Mouse (Mus musculus): Measurements from ENCODE around the gene 2900026A02Rik. TPM values are rescaled to one million over a fixed set of nuclear protein-coding genes. Genes with fewer than 3 reads are reported as not detected.

The 2900026A02Rik gene
- polyA plus RNA-seq, 1 experiment from 2014 or later, result 11.9 TPM

GRCm38 (mm10) chr5:113193762-113194161, 27.3 kb downstream of the 2900026A02Rik start:
- H3K36me3 ChIP-seq, result no peaks in the 10 kb centered on the region
- H3K4me3 ChIP-seq, result no peak overlapping the region
- H3K4me1 ChIP-seq, result no peaks in the 10 kb centered on the region
- no peak overlapping the region for H3K9ac ChIP-seq
- H3K27me3 ChIP-seq, result no peaks in the 10 kb centered on the region
- H3K27ac ChIP-seq, result no peak overlapping the region
- no peak overlapping the region for H3K4me2 ChIP-seq
- WGBS, result 85% methylated on average over 18 of the region's 18 CpGs
- no peak for ATAC-seq (ENCODE audit: borderline replicate concordance, extremely low read depth, low FRiP score, low TSS enrichment)
- no peaks in the 10 kb centered on the region for H3K9me3 ChIP-seq

- H3K27me3 ChIP-seq, result no peaks in the 10 kb centered on the region
- no peak overlapping the region for H3K4me3 ChIP-seq
- H3K36me3 ChIP-seq, result no peaks in the 10 kb centered on the region
- H3K9me3 ChIP-seq, result no peaks in the 10 kb centered on the region
- no peak overlapping the region for H3K4me2 ChIP-seq
- WGBS, result 77% methylated on average over 14 of the region's 14 CpGs
- no peak overlapping the region for H3K27ac ChIP-seq
- H3K4me1 ChIP-seq, result no peaks in the 10 kb centered on the region
- H3K9ac ChIP-seq, result no peak overlapping the region
- no peak for ATAC-seq (ENCODE audit: borderline replicate concordance, extremely low read depth, low FRiP score, low TSS enrichment)
Observed at GRCm38 (mm10) chr5:113191901-113192300, 29.1 kb downstream of the 2900026A02Rik start.

GRCm38 (mm10) chr5:113190558-113190957, 30.5 kb downstream of the 2900026A02Rik start:
- no peak overlapping the region for H3K27ac ChIP-seq
- WGBS, result 46% methylated on average over 14 of the region's 14 CpGs
- no peaks in the 10 kb centered on the region for H3K27me3 ChIP-seq
- ATAC-seq (ENCODE audit: borderline replicate concordance, extremely low read depth, low FRiP score, low TSS enrichment), result 0 out of 2 replicates have a peak, but pooled peaks have one; percentile 21
- no peaks in the 10 kb centered on the region for H3K9me3 ChIP-seq
- H3K9ac ChIP-seq, result no peak overlapping the region
- no peaks in the 10 kb centered on the region for H3K36me3 ChIP-seq
- no peak overlapping the region for H3K4me3 ChIP-seq
- H3K4me2 ChIP-seq, result no peak overlapping the region
- H3K4me1 ChIP-seq, result no peaks in the 10 kb centered on the region

GRCm38 (mm10) chr5:113181441-113181840, 39.6 kb downstream of the 2900026A02Rik start:
- H3K4me1 ChIP-seq, result peaks cover 27% of the 10 kb centered on the region
- peak overlapping the region; percentile 93 for H3K27ac ChIP-seq
- H3K36me3 ChIP-seq, result no peaks in the 10 kb centered on the region
- H3K27me3 ChIP-seq, result no peaks in the 10 kb centered on the region
- H3K9ac ChIP-seq, result no peak overlapping the region
- no peak overlapping the region for H3K4me2 ChIP-seq
- no peaks in the 10 kb centered on the region for H3K9me3 ChIP-seq
- 28% methylated on average over 6 of the region's 6 CpGs for WGBS
- H3K4me3 ChIP-seq, result no peak overlapping the region
- ATAC-seq (ENCODE audit: borderline replicate concordance, extremely low read depth, low FRiP score, low TSS enrichment), result no peak

- 73% methylated on average over 15 of the region's 15 CpGs for WGBS
- no peaks in the 10 kb centered on the region for H3K27me3 ChIP-seq
- peak overlapping the region; percentile 93 for H3K27ac ChIP-seq
- H3K4me3 ChIP-seq, result peak overlapping the region; percentile 27
- H3K4me1 ChIP-seq, result peaks cover 27% of the 10 kb centered on the region
- peak overlapping the region; percentile 66 for H3K4me2 ChIP-seq
- H3K9ac ChIP-seq, result peak overlapping the region; percentile 27; the same call in 1 of the 2 replicates
- no peaks in the 10 kb centered on the region for H3K36me3 ChIP-seq
- no peaks in the 10 kb centered on the region for H3K9me3 ChIP-seq
- ATAC-seq (ENCODE audit: borderline replicate concordance, extremely low read depth, low FRiP score, low TSS enrichment), result no peak
Observed at GRCm38 (mm10) chr5:113180755-113181154, 40.3 kb downstream of the 2900026A02Rik start.

- peak overlapping the region; percentile 27 for H3K4me3 ChIP-seq
- H3K4me2 ChIP-seq, result peak overlapping the region; percentile 66
- ATAC-seq (ENCODE audit: borderline replicate concordance, extremely low read depth, low FRiP score, low TSS enrichment), result peak; percentile 74
- H3K27me3 ChIP-seq, result no peaks in the 10 kb centered on the region
- no peaks in the 10 kb centered on the region for H3K9me3 ChIP-seq
- peak overlapping the region; percentile 31 for H3K9ac ChIP-seq
- peak overlapping the region; percentile 93 for H3K27ac ChIP-seq
- 2% methylated on average over 27 of the region's 30 CpGs for WGBS
- H3K4me1 ChIP-seq, result peaks cover 27% of the 10 kb centered on the region
- no peaks in the 10 kb centered on the region for H3K36me3 ChIP-seq
Observed at GRCm38 (mm10) chr5:113179843-113180682, 41.0 kb downstream of the 2900026A02Rik start.

- H3K4me2 ChIP-seq, result peak overlapping the region; percentile 66
- peak overlapping the region; percentile 93 for H3K27ac ChIP-seq
- WGBS, result 5% methylated on average over 7 of the region's 9 CpGs
- H3K9ac ChIP-seq, result peak overlapping the region; percentile 31; the same call in 1 of the 2 replicates
- H3K27me3 ChIP-seq, result no peaks in the 10 kb centered on the region
- H3K4me3 ChIP-seq, result peak overlapping the region; percentile 27
- H3K4me1 ChIP-seq, result peaks cover 27% of the 10 kb centered on the region
- H3K36me3 ChIP-seq, result no peaks in the 10 kb centered on the region
- H3K9me3 ChIP-seq, result no peaks in the 10 kb centered on the region
- ATAC-seq (ENCODE audit: borderline replicate concordance, extremely low read depth, low FRiP score, low TSS enrichment), result no peak
Observed at GRCm38 (mm10) chr5:113179451-113179842, 41.6 kb downstream of the 2900026A02Rik start.

- H3K36me3 ChIP-seq, result no peaks in the 10 kb centered on the region
- H3K9me3 ChIP-seq, result no peaks in the 10 kb centered on the region
- no peak overlapping the region for H3K4me2 ChIP-seq
- peaks cover 18% of the 10 kb centered on the region for H3K4me1 ChIP-seq
- H3K27me3 ChIP-seq, result no peaks in the 10 kb centered on the region
- ATAC-seq (ENCODE audit: borderline replicate concordance, extremely low read depth, low FRiP score, low TSS enrichment), result no peak
- WGBS, result 85% methylated on average over 10 of the region's 10 CpGs
- H3K4me3 ChIP-seq, result no peak overlapping the region
- no peak overlapping the region for H3K27ac ChIP-seq
- H3K9ac ChIP-seq, result no peak overlapping the region
Observed at GRCm38 (mm10) chr5:113175976-113176375, 45.1 kb downstream of the 2900026A02Rik start.

GRCm38 (mm10) chr5:113174916-113175692, 45.9 kb downstream of the 2900026A02Rik start:
- 39% methylated on average over 24 of the region's 24 CpGs for WGBS
- no peak overlapping the region for H3K27ac ChIP-seq
- no peaks in the 10 kb centered on the region for H3K9me3 ChIP-seq
- 0 out of 2 replicates have a peak, but pooled peaks have one; percentile 23 for ATAC-seq (ENCODE audit: borderline replicate concordance, extremely low read depth, low FRiP score, low TSS enrichment)
- no peak overlapping the region for H3K4me3 ChIP-seq
- H3K4me2 ChIP-seq, result no peak overlapping the region
- no peaks in the 10 kb centered on the region for H3K27me3 ChIP-seq
- peaks cover 9% of the 10 kb centered on the region for H3K4me1 ChIP-seq
- H3K9ac ChIP-seq, result no peak overlapping the region
- H3K36me3 ChIP-seq, result no peaks in the 10 kb centered on the region

- H3K4me2 ChIP-seq, result no peak overlapping the region
- no peak overlapping the region for H3K27ac ChIP-seq
- ATAC-seq (ENCODE audit: borderline replicate concordance, extremely low read depth, low FRiP score, low TSS enrichment), result no peak
- no peak overlapping the region for H3K9ac ChIP-seq
- H3K9me3 ChIP-seq, result no peaks in the 10 kb centered on the region
- H3K36me3 ChIP-seq, result no peaks in the 10 kb centered on the region
- H3K4me3 ChIP-seq, result no peak overlapping the region
- H3K27me3 ChIP-seq, result no peaks in the 10 kb centered on the region
- no peaks in the 10 kb centered on the region for H3K4me1 ChIP-seq
- WGBS, result 8% methylated on average over 5 of the region's 5 CpGs
Observed at GRCm38 (mm10) chr5:113173318-113173717, 47.7 kb downstream of the 2900026A02Rik start.

- Histone ChIP-seq H3K9ac (no peak overlapping the region), H3K36me3 (no peaks in the 10 kb centered on the region), H3K4me3 (no peak overlapping the region), H3K27ac (no peak overlapping the region), H3K4me2 (no peak overlapping the region), H3K4me1 (no peaks in the 10 kb centered on the region), H3K9me3 (no peaks in the 10 kb centered on the region), H3K27me3 (no peaks in the 10 kb centered on the region)
- 70% methylated on average over 10 of the region's 10 CpGs for WGBS
- ATAC-seq (ENCODE audit: borderline replicate concordance, extremely low read depth, low FRiP score, low TSS enrichment), result no peak
Observed at GRCm38 (mm10) chr5:113171968-113172578, 49.0 kb downstream of the 2900026A02Rik start.

All from lung, embryonic 15.5 days (tissue).